Mouse (Mus musculus) testis, adult 2 months (tissue): Measurements from ENCODE around the gene Rpn2.

ENCODE experiments used
- CTCF ChIP-seq: fragments of 200-500 bp; IDR thresholded peaks from 2 replicates; pipeline ENCODE4 v1.5.1; 2012; ENCODE audit warnings: low read depth, mild to moderate bottlenecking, inconsistent platforms, low read length, moderate library complexity; ENCODE audit not compliant: control insufficient read depth, insufficient read depth, insufficient replicate concordance
- POLR2A ChIP-seq: fragments of 200-500 bp; IDR thresholded peaks from 2 replicates; pipeline ENCODE4 v1.6.1; 2012; ENCODE audit warnings: low read depth, mild to moderate bottlenecking, inconsistent platforms, low read length, moderate library complexity; ENCODE audit not compliant: control insufficient read depth

DNA sequence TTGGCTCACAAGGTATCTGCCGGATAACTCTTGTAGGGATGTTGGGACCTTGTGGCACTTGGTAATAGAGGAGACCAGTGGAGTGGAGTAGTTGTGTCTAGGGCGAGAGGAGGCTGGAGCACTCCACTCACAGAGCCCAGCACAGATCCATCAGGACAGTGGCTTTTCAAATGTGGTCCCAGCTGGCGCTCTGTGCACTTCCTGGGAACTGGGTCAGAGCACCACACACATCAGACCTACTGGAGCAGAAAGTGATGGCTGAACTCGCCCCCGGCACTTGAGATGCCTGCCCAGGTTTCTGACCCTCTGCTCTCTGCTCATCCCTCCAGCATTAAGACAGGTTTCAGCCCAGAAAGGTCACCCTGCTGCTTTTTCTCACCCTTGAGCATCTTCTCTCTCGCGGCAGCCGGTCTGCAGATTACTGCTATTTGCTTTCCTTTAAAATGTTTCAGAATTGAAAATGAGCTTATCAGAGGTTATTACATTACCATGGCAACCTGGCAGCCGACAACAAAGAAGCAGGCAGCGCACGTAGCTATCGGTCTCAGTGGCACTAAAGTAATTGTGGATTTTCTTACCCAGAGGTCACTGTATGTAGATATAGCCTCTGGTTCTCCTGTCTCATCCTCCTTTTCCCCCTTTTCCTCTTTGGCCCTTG is 70.4 kb downstream of the Rpn2 start:
- TF ChIP-seq CTCF: no peak
- TF ChIP-seq POLR2A: no peak
